Mouse (Mus musculus): ENCODE data around the gene Kcnk4.
"Not testable (repeated sequence)": the region's sequence is repeated elsewhere in the genome, so short reads cannot be mapped to it uniquely, and the experiment has no call there.

The Kcnk4 gene

DNA sequence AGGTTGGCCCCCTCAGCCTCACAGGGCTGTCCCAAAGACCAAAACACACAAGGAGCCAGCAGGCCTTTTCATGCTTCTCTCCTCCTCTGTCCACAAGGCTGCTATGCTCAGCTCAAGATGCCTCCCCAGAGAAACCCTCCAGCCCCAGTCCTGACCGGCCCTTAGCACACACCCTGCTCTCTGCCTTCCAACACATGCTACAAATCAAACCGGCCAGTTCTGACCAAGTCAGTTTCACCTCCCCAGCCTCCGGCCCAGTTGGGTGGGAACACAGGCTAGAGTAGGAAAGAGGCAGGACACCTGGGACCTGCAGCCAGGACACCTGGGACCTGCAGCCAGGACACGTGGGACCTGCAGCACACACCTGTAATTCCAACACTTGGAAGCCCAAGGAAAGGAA, 17.8 kb downstream of the Kcnk4 start:
- DNase-seq (ENCODE audit: low spot score) = no peak

- no peak for DNase-seq (ENCODE audit: low spot score)
Measured at GRCm38 (mm10) chr19:6915276-6915675, 19.0 kb downstream of the Kcnk4 start.

GRCm38 (mm10) chr19:6914540-6914939, 19.8 kb downstream of the Kcnk4 start:
- DNase-seq (ENCODE audit: low spot score) = no peak

DNA sequence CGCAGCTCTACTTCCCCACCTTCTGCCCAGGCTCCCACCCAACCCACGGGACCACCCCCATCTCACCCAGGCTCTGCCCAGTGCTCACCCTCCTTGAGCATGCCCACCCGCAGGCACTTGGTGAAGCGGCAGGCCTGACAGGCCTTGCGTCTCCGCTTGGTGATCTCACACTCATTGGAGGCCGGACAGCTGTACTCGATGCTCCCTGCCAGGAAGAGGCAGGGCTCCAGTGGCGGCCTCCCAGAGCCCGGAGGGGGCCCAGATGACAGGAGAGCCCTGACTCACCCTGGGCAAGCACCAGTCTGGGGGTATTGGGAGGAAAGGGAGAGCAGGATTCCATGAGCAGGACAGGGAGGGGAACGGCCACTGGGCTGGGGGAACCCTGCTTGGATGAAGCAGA, 20.3 kb downstream of the Kcnk4 start:
- DNase-seq (ENCODE audit: low spot score) = no peak

DNA sequence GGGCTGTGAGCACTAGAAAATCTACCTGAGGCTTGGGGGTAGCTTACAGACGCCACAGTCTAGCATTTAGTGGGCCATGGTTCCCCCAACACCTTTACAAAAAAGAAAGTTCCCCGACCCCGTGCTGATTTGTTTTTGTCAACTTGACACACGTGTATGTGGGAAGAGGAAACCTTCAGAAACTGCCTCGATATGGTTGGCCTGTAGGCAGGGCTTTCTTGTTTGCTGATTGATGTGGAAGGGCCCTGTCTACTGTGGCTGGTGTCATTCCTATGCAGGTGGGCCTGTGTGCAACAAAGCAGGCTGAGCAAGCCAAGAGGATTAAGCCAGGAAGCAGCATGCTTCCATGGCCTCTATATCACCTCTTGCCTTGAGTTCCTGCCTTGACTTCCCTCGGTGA, 21.3 kb downstream of the Kcnk4 start:
- DNase-seq (ENCODE audit: low spot score) = no peak

DNA sequence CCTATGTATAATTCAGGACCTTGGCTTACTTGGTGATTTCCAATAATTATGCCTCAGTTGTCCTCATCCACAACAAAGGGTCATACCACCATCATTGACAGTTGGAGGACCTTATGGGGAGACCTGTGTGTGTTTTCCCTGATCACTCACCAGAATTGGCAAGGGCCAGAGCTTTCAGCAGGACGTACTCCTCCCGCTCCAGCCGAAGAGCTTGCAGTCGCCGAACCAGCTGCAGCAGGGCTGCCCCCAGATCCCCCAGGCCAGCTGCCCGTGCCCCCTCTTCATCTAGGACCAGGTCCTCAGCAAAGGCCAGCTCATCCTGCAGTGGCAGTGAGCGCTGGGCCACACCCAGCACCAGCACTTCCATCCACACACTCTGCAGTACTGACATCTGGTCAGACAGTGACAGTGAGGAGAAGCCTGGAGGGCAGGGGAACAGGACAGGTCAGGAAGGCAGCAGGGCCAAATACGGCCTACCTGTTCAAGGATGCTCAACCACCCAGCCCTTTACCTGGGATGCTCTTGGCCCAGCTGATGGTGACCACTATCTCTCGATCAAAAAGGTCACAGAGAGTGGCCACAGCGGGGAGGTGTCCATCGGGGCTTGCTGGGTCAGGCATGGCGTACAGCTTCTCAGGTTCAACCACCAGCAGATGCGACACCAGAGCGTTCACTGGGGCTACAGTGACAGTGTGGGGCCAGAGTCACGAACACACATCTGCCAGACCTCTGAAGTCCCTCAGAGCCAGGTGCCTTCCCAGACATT, 21.9 kb downstream of the Kcnk4 start:
- no peak for DNase-seq (ENCODE audit: low spot score)

DNA sequence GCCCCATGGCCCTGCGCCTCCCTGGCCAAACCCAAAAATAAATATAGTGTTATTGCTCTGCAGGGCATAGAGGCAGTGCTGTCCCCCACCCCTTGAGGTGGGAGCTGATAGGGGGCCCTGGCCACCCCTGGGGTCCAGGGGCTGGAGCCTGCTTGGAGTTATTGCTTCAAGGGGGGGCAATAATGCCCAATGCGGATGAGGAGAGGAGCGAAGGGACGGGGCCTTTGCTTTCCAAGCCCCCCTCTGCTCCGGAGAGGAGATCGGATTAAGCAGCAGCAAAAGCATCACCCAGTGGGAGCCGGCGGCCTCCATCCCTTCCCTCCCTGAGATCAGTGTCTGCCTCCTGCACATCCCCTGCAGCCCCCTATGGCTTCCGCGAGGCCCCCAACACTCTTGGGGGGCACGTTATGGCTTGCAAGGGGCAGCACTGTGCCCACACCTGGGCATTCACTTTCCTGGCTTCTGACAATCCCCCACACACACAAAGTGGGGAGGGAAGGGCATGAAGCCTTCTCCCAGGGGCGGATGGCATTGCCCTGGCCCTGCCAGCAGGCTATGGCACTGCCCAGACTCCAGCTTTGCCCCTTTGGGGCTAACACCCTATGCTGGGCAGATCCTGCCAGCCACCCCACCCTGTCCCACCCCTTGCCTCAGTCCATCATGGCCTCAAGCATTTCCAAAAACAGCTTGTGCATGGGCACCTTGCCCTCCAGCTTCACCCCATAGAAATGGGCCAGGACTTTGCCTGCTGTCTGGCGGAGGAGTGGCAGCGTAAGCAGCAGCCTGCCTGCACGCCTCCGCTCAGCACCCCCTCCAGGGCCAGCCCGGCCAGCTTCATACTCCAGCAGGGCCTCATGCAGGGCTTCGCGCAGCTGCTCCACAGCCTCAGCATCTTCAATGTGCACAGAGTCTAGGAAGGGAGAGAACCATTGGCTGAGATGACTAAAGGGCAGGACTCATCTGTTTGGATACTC, 22.9 kb downstream of the Kcnk4 start:
- no peak for DNase-seq (ENCODE audit: low spot score)

DNA sequence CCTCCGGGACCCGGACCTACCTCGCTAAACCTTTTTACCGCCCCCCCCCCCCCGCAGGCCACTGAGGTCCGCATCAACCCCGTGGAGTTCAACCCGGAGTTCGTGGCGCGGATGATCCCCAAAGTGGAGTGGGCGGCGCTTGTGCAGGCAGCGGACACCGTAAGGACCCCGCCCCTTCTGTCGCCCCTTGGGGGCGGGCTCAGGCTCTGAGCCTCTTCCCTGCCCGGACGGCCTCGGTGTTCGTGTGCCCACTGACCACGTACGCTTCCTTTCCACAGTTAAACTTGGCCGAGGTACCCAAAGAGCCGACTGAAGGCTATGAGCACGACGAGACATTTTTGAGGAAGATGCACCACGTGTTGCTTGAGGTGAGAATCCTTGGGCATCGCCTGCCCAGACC, 24.0 kb downstream of the Kcnk4 start:
- DNase-seq (ENCODE audit: low spot score) = peak; percentile 63

DNA sequence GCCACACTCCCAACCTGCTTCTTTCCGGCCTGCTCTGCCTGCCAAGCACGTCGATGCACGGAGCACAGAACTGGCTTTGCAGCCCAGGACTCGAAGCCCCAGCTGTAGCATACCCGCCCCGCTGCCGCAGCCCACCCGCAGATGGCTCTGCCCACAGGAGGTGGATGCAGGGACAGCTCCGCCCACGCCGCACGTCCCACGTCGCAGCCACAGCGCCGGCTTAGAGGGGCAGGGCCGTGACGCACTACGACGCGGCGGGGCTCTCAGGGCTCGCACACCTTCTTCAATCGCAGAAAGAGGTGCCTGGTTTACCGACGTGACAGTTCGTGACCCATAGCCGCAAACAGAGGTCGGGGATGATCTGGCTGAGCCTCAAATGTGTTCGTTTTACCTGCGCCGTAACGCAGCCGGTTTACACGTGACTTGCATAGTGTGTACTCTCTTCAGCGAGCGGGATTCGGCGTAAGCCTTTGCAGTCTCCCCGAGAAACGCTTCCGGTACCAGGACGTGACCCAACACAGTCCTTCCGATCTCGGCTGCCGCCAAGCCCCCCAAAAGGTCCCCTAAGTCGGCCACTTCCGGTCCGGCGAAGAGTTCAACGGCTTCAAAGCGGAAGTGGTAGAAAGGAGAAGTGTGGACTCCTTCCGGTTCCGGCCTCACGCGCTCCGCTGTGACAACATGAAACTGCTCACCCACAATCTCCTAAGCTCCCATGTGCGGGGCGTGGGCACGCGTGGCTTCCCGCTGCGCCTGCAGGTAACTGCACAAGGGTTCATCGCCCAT, 24.6 kb downstream of the Kcnk4 start, which contains the start of the genes Trmt112 and Prdx5:
Gene Trmt112 (plus strand): TSS at position 192 of the 783 bp plus-strand sequence.
Gene Prdx5 (minus strand): TSS at position 600 of the 783 bp plus-strand sequence.
- DNase-seq (ENCODE audit: low spot score) = peak; percentile 90

GRCm38 (mm10) chr19:6909021-6909420, 25.3 kb downstream of the Kcnk4 start:
- no peak for DNase-seq (ENCODE audit: low spot score)

DNA sequence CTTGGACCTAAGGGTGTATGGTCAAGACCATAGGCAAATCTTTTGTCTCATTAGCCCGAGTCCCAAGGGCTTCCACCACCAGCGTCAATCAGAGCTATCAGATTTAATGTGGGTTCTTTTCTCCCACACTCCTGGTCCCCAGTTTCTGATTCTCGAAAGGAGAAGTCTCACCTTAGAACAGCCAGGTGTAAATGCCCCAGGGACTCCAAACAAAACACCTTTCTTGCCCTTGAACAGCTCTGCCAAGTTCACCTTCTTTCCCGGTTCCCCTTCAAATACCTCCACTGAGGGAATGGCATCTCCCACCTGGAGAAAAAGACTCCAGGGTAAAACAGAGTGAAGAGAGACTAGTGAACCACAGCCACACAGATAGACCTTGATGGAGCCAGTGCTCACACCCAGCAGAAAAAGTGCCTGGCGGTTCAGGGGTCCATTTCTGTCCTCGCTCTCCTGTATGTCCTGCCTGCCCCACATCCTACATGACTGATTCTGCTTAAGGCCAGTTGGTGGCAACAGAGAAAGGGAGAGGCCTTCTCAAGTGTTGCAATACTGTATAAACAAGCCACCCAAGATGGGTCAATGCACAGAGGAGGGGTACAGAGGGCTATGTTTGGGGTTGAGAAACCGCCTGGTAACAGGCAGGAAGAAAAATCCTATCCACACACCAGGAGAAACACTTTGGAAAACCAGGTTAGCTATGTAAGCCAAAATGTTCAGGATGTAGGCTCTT, 26.3 kb downstream of the Kcnk4 start:
- DNase-seq (ENCODE audit: low spot score) = no peak

DNA sequence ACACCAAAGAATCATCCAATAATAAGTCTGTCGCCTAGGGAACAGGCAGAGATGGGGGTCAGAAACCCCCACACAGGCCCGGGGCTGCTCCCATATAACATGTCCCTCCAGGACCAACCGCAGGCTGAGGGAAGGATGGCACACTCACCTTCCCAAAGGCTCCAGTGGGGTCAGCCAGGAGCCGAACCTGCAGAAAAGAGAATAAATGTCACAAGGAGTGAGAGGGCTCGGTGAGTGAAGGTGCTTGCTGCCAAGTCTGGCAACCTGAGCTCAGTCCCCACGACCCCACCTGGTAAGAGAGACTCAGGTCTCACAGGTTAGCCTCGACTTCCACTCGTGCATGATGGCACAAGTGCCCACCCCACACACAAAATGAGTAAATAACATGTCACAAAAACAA, 27.2 kb downstream of the Kcnk4 start:
- DNase-seq (ENCODE audit: low spot score) = no peak

DNA sequence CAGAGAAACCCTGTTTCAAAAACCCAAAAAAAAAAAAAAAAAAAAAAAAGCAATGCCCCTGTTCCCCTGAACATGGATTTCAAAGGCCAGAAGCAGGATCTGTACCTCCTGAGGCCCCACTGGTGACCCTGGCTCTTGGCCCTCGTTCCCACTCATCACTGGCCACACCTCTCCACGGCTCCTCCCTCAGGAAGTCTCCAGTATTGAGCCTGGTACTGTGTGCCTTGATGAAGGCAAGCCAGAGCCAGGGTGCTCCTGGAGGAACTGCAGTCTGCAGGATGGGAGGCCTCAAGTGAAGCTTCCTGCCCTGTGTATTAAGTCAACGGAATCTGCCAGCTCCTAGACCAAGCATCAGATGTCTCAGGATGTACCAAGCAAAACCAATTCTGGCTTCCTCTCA, 28.1 kb downstream of the Kcnk4 start:
- DNase-seq (ENCODE audit: low spot score) = no peak

- no peak for DNase-seq (ENCODE audit: low spot score)
Measured at GRCm38 (mm10) chr19:6905498-6906159, 28.7 kb downstream of the Kcnk4 start.

DNA sequence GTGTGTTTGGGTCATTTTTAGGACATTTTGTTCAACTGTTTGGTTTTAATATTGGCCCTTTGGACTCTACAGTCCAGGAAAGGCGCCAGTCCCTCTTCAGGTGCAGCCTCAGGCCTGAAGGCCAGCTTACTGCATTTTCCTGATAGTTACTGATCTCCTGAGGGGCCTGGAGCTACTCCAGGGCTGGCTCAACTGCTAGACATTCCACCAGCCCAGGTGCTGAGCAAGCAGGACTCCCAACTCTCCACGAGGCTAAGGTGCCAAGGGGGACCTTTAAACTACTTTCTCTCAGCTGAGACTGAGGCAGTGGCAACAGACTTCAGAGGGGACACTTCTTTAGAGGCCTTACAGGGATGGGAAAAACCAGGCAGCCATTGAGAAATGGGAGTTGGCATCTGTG, 29.5 kb downstream of the Kcnk4 start:
- DNase-seq (ENCODE audit: low spot score) = no peak

DNA sequence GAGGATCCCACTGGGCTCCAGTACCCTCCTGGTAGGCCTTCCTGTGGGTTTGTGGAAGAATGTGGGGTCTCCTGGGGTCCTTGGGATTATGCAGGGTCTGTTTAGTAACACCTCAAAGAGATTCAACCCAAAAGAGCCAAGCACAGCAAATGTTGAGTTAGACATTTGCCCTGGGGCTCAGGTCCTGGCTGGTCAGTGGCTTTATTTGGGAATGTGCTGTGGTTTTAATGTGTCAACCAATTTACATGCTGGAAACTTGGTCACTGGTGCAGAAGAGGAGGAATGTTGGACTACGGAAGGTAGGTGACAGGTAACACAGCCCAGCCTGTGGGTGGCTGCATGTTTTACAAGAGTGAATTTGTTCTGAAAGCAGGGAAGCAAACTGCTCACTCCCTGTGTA, 31.3 kb downstream of the Kcnk4 start:
- DNase-seq (ENCODE audit: low spot score) = no peak

- DNase-seq (ENCODE audit: low spot score) = no peak
Measured at GRCm38 (mm10) chr19:6899641-6900040, 34.7 kb downstream of the Kcnk4 start.

DNA sequence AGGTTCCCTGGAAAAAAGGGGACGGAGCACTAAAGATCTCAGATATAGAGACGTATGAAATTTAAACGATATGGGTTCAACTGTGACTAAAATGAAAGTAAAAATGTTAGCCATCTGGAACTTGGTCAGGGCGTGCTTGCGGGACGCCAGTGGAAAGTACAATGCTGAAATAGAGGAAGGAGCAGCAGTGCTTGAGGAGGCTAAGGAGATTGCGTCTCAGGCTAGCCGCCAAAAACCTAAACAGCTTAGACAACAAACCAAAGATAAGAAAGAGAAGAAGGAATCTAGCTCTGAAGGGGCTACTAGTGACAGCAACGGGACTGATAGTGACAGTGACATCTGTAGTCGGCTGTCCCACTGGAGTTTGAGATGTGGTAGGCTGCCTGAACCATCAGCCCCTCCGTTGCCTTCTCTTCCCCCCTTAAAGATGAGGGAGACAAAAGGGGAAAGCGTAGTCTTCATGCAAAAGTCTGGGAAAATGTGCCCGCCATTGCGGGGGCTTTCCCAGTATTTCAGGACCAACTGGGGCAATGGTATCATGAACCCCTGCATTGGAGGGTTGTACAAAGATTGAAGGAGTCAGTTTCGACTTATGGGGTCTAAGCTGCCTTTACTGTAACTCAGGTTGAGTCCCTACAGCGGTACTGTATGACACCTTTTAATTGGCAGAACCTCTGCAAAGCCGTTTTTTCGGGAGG, 38.6 kb downstream of the Kcnk4 start:
- DNase-seq (ENCODE audit: low spot score) = not testable (repeated sequence)

- DNase-seq (ENCODE audit: low spot score) = no peak
Measured at GRCm38 (mm10) chr19:6893731-6894451, 40.4 kb downstream of the Kcnk4 start.

DNA sequence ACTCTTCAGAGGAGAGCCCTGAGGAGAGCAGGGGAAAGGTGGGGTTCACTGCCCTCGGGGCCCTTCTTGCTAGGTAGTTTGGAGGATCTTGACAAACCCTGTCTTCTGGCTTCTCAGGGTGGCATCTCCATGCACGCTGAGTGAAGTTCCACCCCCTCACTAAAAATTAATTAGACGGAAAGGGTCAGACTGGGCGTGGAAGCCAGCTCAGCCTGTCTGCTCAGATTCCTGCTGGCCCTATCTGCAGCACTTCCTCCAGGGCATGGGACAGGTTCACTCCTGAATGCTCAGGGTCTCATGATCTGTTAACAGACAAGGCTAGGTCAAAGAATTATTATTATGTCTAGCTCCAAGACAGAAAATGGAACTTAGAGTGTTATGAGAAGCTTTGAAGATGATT, 41.8 kb downstream of the Kcnk4 start:
- no peak for DNase-seq (ENCODE audit: low spot score)
